Mouse (Mus musculus) testis, adult 2 months (tissue): ENCODE data around the gene Rtn1. TPM values are rescaled to one million over a fixed set of nuclear protein-coding genes. Genes with fewer than 3 reads are reported as not detected.

Source experiments
- H3K27ac ChIP-seq: fragments of 200-500 bp; 2 replicates; pipeline ENCODE4 v1.5.1; 2012; ENCODE audit warnings: low read depth, low read length; ENCODE audit not compliant: control insufficient read depth, insufficient read depth
- H3K27me3 ChIP-seq: fragments of 200-500 bp; 2 replicates; pipeline ENCODE4 v1.6.1; 2012; ENCODE audit warnings: mild to moderate bottlenecking, low read length, moderate library complexity; ENCODE audit not compliant: control insufficient read depth, insufficient read depth
- H3K36me3 ChIP-seq: fragments of 200-500 bp; 2 replicates; pipeline ENCODE4 v1.6.1; 2012; ENCODE audit warnings: mild to moderate bottlenecking, low read length; ENCODE audit not compliant: control insufficient read depth, insufficient read depth
- H3K4me1 ChIP-seq: fragments of 200-500 bp; 2 replicates; pipeline ENCODE4 v1.6.1; 2012; ENCODE audit warnings: low read length; ENCODE audit not compliant: control insufficient read depth, insufficient read depth
- H3K4me3 ChIP-seq: fragments of 200-500 bp; 2 replicates; pipeline ENCODE4 v1.5.1; 2012; ENCODE audit warnings: low read depth, mild to moderate bottlenecking, low read length, moderate library complexity, mixed read lengths; ENCODE audit not compliant: control insufficient read depth
- CTCF ChIP-seq: fragments of 200-500 bp; IDR thresholded peaks from 2 replicates; pipeline ENCODE4 v1.5.1; 2012; ENCODE audit warnings: low read depth, mild to moderate bottlenecking, inconsistent platforms, low read length, moderate library complexity; ENCODE audit not compliant: control insufficient read depth, insufficient read depth, insufficient replicate concordance
- POLR2A ChIP-seq: fragments of 200-500 bp; IDR thresholded peaks from 2 replicates; pipeline ENCODE4 v1.6.1; 2012; ENCODE audit warnings: low read depth, mild to moderate bottlenecking, inconsistent platforms, low read length, moderate library complexity; ENCODE audit not compliant: control insufficient read depth
- polyA plus RNA-seq: library from polyadenylated mRNA; depleted of rRNA; stranded (reverse); fragments of >200 nt; gene quantifications from 2 replicates; pipeline ENCODE4 v1.2.3, GENCODE M21; 2012

The Rtn1 gene
- polyA plus RNA-seq, 1 experiment, result 30.8 TPM

DNA sequence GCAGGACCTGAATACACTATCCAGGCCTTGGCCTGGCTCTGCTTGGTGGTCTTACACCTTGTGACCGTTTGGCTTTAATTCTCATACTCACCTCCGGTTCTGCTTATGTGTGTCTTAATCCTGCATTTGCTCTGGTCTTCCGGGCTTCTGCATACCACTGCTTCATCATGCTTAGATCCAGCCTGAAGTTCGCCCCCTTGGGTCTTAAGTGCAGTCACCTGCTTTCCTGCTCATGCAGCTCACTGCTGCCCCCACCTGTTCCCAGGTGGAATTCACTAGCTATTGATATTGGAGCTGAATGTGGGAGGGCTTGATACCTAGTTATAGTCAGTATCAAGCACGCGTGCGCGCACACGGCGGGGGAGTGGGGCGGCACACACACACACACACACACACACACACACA is 18.9 kb upstream of the Rtn1 start:
- TF ChIP-seq POLR2A (no peak), CTCF (peak; percentile 74)
- no peaks in the 10 kb centered on the region for H3K4me1 ChIP-seq
- H3K4me3 ChIP-seq, result no peak overlapping the region
- H3K27ac ChIP-seq, result no peak overlapping the region
- H3K36me3 ChIP-seq, result no peaks in the 10 kb centered on the region
- no peaks in the 10 kb centered on the region for H3K27me3 ChIP-seq

DNA sequence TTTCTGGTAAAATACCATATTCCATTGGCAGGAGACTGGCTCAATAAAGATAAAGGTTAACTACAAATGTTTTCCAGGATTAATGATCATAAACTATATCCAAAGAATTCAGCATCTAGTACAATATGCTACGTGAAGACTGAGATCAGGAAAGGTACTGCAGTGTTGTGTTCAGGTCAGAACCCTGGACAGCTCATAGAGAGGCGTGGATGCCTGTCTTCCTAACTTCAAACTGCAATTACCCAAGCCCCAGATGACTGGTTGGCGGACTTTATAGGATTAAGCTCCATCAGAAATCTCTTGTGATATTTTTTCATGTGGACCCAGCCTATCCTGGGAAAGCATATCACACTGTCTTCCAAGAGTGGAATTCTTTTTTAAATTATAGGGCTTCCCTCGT is 13.8 kb upstream of the Rtn1 start:
- H3K4me1 ChIP-seq, result no peaks in the 10 kb centered on the region
- no peak overlapping the region for H3K4me3 ChIP-seq
- no peak for TF ChIP-seq POLR2A
- no peak for TF ChIP-seq CTCF
- no peaks in the 10 kb centered on the region for H3K36me3 ChIP-seq
- no peaks in the 10 kb centered on the region for H3K27me3 ChIP-seq
- no peak overlapping the region for H3K27ac ChIP-seq

DNA sequence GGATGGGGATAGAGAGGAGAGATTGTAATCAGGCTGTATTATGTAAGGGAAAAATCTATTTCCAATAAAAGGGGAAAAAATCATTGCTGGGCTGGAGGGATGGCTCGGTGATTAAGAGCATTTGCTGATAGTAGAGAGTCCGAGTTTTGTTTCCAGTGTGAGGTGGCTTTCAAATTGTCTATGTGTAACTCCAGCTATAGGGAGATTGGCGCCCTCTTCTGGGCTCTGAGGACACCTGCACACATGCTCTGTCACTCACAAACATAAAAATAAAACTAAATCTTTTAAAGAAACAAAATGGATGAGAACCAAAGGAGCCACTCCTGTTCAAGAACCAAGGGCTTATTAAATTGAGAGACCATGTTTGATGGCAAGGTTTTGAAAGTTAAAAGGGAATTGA is 8.9 kb upstream of the Rtn1 start:
- Histone ChIP-seq H3K4me1 (no peaks in the 10 kb centered on the region), H3K4me3 (no peak overlapping the region), H3K36me3 (no peaks in the 10 kb centered on the region), H3K27me3 (no peaks in the 10 kb centered on the region), H3K27ac (no peak overlapping the region)
- TF ChIP-seq POLR2A (no peak), CTCF (no peak)

DNA sequence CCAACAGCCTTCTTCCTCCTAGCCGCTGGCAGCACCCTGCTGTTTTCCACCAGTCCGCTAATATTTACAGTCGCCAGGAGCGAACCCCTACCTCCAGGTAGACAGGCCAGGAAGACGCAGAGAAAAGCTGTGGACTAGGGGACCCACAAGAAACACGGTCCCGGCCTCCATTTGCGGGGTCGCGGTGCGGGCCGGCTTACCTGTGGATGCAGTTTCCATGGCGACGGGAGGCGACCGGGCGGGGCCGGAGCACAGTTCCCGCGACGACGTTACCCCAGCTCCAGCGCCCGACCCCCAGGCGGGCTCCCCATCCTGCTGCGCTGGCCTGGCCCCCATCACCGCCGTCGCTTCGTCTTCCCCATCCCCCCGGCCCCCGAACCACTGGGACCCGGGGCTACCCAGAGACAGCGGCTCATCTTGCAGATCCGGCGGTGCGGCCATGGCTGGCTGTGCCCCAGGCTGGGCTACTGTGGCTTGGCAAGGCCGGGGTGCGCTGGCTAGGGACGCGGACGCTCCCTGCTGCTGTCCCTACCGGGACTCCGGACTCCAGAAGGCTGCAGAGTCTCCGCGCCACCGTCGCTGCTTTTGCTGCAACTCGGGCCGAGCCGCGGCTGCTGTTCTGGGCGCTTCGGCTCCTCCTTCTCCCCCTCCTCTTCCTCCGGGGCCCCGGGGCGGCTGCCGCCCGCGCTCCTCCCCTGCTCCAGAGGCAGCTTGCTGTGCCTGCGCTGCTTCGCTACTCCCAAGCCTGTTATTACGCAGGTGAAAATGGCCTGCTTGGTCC is 553 bp downstream of the Rtn1 start:
- no peaks in the 10 kb centered on the region for H3K27me3 ChIP-seq
- peak overlapping the region; percentile 86 for H3K27ac ChIP-seq
- TF ChIP-seq CTCF, result no peak
- peak; percentile 56 for TF ChIP-seq POLR2A
- no peaks in the 10 kb centered on the region for H3K36me3 ChIP-seq
- H3K4me1 ChIP-seq, result peaks cover 9% of the 10 kb centered on the region
- peak overlapping the region; percentile 97 for H3K4me3 ChIP-seq

DNA sequence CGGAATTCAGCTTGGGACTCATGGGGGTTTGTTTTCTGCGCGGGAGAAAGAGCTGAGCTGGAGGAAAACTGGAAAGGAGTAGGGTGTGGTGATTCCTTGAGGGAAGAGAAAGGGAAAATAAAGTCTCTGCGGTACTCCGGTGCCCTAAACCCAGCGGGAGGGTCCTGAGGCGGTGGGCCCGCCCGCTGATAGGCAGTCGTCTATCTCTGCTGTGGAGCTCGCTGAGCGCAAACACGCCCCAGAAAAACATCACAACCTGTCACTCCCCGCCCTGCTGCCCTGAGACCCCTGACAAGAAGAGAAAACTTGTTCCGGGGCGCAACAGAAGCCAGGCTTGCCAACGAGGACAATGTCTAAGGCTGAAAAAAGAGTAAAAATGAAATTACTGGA is 1.1 kb downstream of the Rtn1 start:
- peak overlapping the region; percentile 86 for H3K27ac ChIP-seq
- H3K27me3 ChIP-seq, result no peaks in the 10 kb centered on the region
- H3K4me3 ChIP-seq, result peak overlapping the region; percentile 97
- H3K36me3 ChIP-seq, result no peaks in the 10 kb centered on the region
- H3K4me1 ChIP-seq, result peaks cover 9% of the 10 kb centered on the region
- TF ChIP-seq POLR2A, result no peak
- TF ChIP-seq CTCF, result no peak

DNA sequence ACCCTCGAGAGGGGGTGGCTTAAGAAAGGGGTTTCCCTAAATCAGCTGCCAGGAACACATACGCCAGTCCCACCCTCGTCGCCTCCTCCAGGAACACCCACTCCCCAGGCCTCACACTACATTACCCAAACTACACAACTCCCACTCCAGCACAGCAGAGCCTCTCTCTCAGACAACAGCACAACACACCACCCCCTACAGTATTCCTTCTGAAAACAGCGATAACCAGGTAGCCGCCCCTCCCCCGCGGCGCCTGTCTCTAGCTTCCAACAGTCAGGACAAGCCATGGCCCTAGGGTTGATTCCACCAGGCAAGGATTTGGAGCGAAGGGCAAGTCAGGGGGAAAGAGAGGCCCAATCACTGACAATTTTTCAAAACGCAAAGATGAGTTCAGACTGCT is 1.7 kb downstream of the Rtn1 start:
- Histone ChIP-seq H3K4me1 (peaks cover 9% of the 10 kb centered on the region), H3K27me3 (no peaks in the 10 kb centered on the region), H3K27ac (peak overlapping the region; percentile 86), H3K36me3 (no peaks in the 10 kb centered on the region), H3K4me3 (peak overlapping the region; percentile 97)
- TF ChIP-seq POLR2A (no peak), CTCF (no peak)

DNA sequence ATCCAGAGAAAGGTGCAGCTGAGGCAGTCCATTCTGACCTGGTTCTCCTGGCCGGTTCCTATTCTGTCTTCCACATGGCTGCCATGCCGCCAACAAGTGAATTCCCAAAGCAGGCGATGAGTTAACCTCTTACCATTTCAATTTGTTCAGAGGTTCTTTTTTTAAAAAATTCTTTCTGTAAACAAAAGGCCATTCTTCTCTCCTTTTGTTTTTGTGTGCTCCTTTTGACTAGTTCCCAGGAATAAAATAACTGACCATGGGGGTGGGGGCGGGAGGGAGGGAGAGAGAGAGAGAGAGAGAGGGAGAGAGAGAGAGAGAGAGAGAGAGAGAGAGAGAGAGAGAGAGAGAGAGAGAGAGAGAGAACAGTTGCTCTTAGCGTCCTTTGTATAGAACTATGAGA is 3.8 kb downstream of the Rtn1 start:
- Histone ChIP-seq H3K4me1 (peaks cover 9% of the 10 kb centered on the region), H3K4me3 (no peak overlapping the region), H3K36me3 (no peaks in the 10 kb centered on the region), H3K27ac (no peak overlapping the region), H3K27me3 (no peaks in the 10 kb centered on the region)
- TF ChIP-seq POLR2A, result no peak
- TF ChIP-seq CTCF, result no peak

DNA sequence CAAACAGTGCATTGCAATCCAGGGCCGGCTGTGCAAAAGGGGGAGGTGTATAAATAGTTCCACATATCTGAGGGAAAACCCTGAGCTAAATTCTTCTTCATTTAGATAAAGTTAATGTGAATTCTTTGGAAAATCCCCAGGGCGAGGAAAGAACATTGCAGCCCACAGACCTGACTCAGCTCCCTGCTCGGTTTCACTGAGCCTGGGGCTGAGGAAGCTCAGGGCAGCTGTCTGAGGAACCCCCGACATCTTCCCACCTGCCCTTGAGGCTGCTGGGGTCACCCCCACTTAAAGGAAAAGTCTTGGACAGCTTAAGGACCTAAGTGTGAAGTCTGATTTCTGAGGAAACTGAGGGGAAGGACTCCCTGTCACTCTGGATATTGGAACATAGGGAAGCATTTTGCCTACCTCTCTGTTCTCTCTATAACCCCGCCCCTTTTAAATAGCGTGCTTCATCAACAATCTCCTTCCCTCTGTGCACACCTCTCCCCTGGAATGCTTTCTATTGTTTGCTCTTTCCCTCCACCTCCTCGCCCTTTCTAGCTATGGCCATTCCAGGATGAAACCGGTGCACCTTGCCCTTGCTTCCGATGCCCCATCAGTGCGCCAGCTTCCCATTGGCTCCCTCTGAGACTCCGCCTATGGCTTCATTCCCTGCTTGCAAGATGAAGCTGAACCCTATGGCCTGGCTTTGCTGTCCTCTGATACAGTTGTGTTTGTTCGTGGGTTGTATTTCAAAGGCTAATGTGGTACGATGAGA is 15.6 kb downstream of the Rtn1 start:
- Histone ChIP-seq H3K4me3 (no peak overlapping the region), H3K27me3 (no peaks in the 10 kb centered on the region), H3K27ac (no peak overlapping the region), H3K4me1 (no peaks in the 10 kb centered on the region), H3K36me3 (no peaks in the 10 kb centered on the region)
- TF ChIP-seq POLR2A, result no peak
- no peak for TF ChIP-seq CTCF
